Mouse (Mus musculus): ENCODE data around the gene Mkks. TPM values are rescaled to one million over a fixed set of nuclear protein-coding genes. Genes with fewer than 3 reads are reported as not detected.

Mkks gene
- polyA plus RNA-seq (2015; fragmentation: Nextera tagmentation; extraction: Ambion mirVana): 15.3 and 32.3 TPM in 2 replicates

DNA sequence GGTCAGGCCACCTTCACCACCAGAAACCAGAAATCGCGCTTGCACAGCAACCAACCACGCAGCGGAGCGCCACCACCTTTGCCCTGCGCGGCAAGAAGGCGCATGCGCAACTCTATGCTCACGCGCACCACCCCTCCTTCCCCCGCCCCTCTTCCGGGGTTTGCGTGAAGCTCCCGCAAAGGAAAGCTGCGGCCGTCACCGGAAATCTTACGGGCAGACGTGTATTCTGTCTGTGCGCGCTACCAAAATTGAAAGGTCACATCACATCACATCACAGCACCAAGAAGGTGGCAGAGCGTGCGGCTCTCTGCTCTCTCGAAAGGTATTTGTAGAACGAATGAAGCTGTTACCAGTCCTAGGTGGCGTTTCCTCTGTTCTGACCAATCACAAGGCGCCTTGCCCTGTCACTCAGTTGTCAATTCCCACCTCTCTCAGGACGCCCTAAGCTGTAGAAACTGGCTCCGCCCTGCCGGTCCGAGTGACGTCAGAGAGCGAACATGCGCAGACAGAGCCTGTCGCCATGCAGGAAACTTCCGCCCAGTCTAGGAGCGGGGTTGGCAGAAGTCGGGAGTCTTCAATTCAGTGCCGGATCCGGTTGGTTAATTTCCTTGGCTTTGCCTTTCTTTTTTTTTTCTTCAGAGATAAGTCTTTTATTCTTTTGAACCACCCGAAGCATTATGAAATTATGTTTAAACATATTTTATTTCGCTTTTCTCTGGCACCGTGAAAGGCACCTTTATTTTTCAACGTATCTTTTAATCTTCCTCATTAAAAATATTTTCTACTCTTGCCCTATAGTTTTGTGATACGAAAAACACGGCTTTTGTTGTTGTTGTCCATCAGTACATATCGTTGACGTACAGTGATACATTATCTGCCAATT is at the start of gene Mkks, which contains the start of the genes Slx4ip and AL731706.1:
Gene Mkks (minus strand): TSS at position 322 of the 883 bp plus-strand sequence.
Gene Slx4ip (plus strand): TSS at position 151 of the 883 bp plus-strand sequence.
Gene AL731706.1 (minus strand): TSS at position 322 of the 883 bp plus-strand sequence.

GRCm38 (mm10) chr2:136885579-136885978 is 5.6 kb downstream of the Mkks start, which contains the start of gene AL731706.2:
Gene AL731706.2 (minus strand): TSS chr2:136885679.

Other genes starting within 250 kb of the Mkks start
- gene Snap25, start 177.9 kb downstream of the Mkks start, polyA plus RNA-seq (2015; fragmentation: Nextera tagmentation; extraction: Ambion mirVana): 56.7 and 140 TPM in 2 replicates
- 36.7 and 64.0 TPM in 2 replicates for gene AL731706.2, start 5.7 kb downstream of the Mkks start, polyA plus RNA-seq (2015; fragmentation: Nextera tagmentation; extraction: Ambion mirVana)
- 3.1 and 3.6 TPM in 2 replicates for gene Slx4ip, start 171 bp downstream of the Mkks start, polyA plus RNA-seq (2015; fragmentation: Nextera tagmentation; extraction: Ambion mirVana)
- gene AL731706.1, start within 50 bp of the Mkks start, polyA plus RNA-seq (2015; fragmentation: Nextera tagmentation; extraction: Ambion mirVana): 35.4 and 48.2 TPM in 2 replicates
- gene Jag1, start 225.3 kb upstream of the Mkks start, polyA plus RNA-seq (2015; fragmentation: Nextera tagmentation; extraction: Ambion mirVana): 4.6 and 7.7 TPM in 2 replicates

Measured in adrenal gland, postnatal 0 days (tissue).